In genomic region chr2:180256296-180257000, GRCm38 (mm10) we compare ENCODE assay signal across 7 mouse cellular contexts. TPM values are rescaled to one million over a fixed set of nuclear protein-coding genes. Genes with fewer than 3 reads are reported as not detected.
DNase-seq lines count a peak whose midpoint lies in the region; ATAC-seq and TF ChIP-seq lines count a peak whose summit lies in the region.

No protein-coding gene starts in this region.

- intact Hi-C loops in left cerebral cortex, postnatal 36 days (cut with DNase I): loop anchor here (10.0 kb wide), 2 partner anchors 182 to 282 kb away; partner anchors contain the start of genes Mtg2 and Taf4

- 23% methylated on average over 26 of the region's 26 CpGs for WGBS in embryonic facial prominence, embryonic 13.5 days
- 20% methylated on average over 26 of the region's 26 CpGs for WGBS in intestine, embryonic 15.5 days

- H3K4me2 ChIP-seq in embryonic facial prominence, embryonic 13.5 days: peak overlapping the region; percentile 83
- H3K4me2 ChIP-seq in intestine, embryonic 15.5 days (replicated peaks): peak overlapping the region; percentile 85
- H3K4me2 ChIP-seq in myocyte (ENCODE audit: low read depth): peak overlapping the region; percentile 87

- H3K79me2 ChIP-seq in myocyte (ENCODE audit: control insufficient read depth, insufficient read depth): peaks cover 16% of the 10 kb centered on the region

- H3K36me3 ChIP-seq in embryonic facial prominence, embryonic 13.5 days: peaks cover 34% of the 10 kb centered on the region
- H3K36me3 ChIP-seq in intestine, embryonic 15.5 days: peaks cover 16% of the 10 kb centered on the region
- peaks cover 6% of the 10 kb centered on the region for H3K36me3 ChIP-seq in myocyte (ENCODE audit: control insufficient read depth, insufficient read depth)

- no peaks in the 10 kb centered on the region for H3K9me3 ChIP-seq in embryonic facial prominence, embryonic 13.5 days
- no peaks in the 10 kb centered on the region for H3K9me3 ChIP-seq in intestine, embryonic 15.5 days

- H3ac ChIP-seq in myocyte (ENCODE audit: control insufficient read depth, insufficient read length): peak overlapping the region; percentile 48

- DNase-seq in retina, postnatal 7 days (ENCODE audit: low read depth, low spot score): peak; percentile 34
- DNase-seq in retina, embryonic 14.5 days (ENCODE audit: low spot score): no peak
- no peak for DNase-seq in left cerebral cortex, postnatal 36 days (ENCODE audit: low spot score in 2 of 2)
- DNase-seq in gastrocnemius, adult 8-10 months (ENCODE audit: low spot score in 2 of 2): no peak

- peaks cover 17% of the 10 kb centered on the region for H3K4me1 ChIP-seq in embryonic facial prominence, embryonic 13.5 days
- 0 out of 2 replicates have a peak, but pooled peaks cover 10% of the 10 kb centered on the region for H3K4me1 ChIP-seq in intestine, embryonic 15.5 days (replicated peaks)

- ATAC-seq in embryonic facial prominence, embryonic 13.5 days (ENCODE audit: insufficient number of reproducible peaks, insufficient read depth, low FRiP score, low TSS enrichment, low read depth): peak; percentile 49; the same call in 1 of the 2 replicates
- ATAC-seq in intestine, embryonic 15.5 days: peak; percentile 73

- peak overlapping the region; percentile 81 for H3K9ac ChIP-seq in embryonic facial prominence, embryonic 13.5 days
- H3K9ac ChIP-seq in intestine, embryonic 15.5 days: peak overlapping the region; percentile 61

- H3K4me3 ChIP-seq in embryonic facial prominence, embryonic 13.5 days: peak overlapping the region; percentile 93
- peak overlapping the region; percentile 84 for H3K4me3 ChIP-seq in intestine, embryonic 15.5 days (replicated peaks)
- H3K4me3 ChIP-seq in myocyte: peak overlapping the region; percentile 85

- TF ChIP-seq POLR2A in myocyte (IDR thresholded peaks at IDR 0.05; ENCODE audit: insufficient read length, low read depth): no peak

- peak overlapping the region; percentile 92 for H3K27ac ChIP-seq in embryonic facial prominence, embryonic 13.5 days
- H3K27ac ChIP-seq in intestine, embryonic 15.5 days: peak overlapping the region; percentile 95

- H3K27me3 ChIP-seq in embryonic facial prominence, embryonic 13.5 days: no peaks in the 10 kb centered on the region
- no peaks in the 10 kb centered on the region for H3K27me3 ChIP-seq in intestine, embryonic 15.5 days (replicated peaks)
- no peaks in the 10 kb centered on the region for H3K27me3 ChIP-seq in myocyte (ENCODE audit: control insufficient read depth, insufficient read depth, insufficient read length)

TF ChIP-seq in myocyte, 11 proteins besides CTCF, POLR2A, EP300 and RAD21:
- no peak for TF ChIP-seq TCF3 (IDR thresholded peaks at IDR 0.05; ENCODE audit: insufficient read length, low read depth)
- no peak for TF ChIP-seq TCF12 (IDR thresholded peaks at IDR 0.05; ENCODE audit: insufficient read depth, poor library complexity, severe bottlenecking)
- TF ChIP-seq MYOD1 (IDR thresholded peaks at IDR 0.05; ENCODE audit: control insufficient read depth in 1 of 3, insufficient read length in 2 of 3, low read depth in 2 of 3): no peak
- TF ChIP-seq MYOG (IDR thresholded peaks at IDR 0.05; ENCODE audit: control insufficient read depth in 1 of 3, insufficient read depth in 1 of 3, insufficient read length in 2 of 3, low read depth in 2 of 3): no peak
- TF ChIP-seq USF1 (IDR thresholded peaks at IDR 0.05; ENCODE audit: low read depth): no peak
- TF ChIP-seq SRF (IDR thresholded peaks at IDR 0.05; ENCODE audit: control insufficient read depth, insufficient read length, low read depth): no peak
- no peak for TF ChIP-seq POLR2AphosphoS2 (IDR thresholded peaks at IDR 0.05; ENCODE audit: insufficient read length, low read depth)
- TF ChIP-seq MAX (IDR thresholded peaks at IDR 0.05; ENCODE audit: low read depth): no peak
- no peak for TF ChIP-seq CEBPB (IDR thresholded peaks at IDR 0.05; ENCODE audit: insufficient read depth, poor library complexity, severe bottlenecking)
- no peak for TF ChIP-seq REST (IDR thresholded peaks at IDR 0.05; ENCODE audit: insufficient read depth, insufficient read length)
- TF ChIP-seq E2F4 (IDR thresholded peaks at IDR 0.05; ENCODE audit: insufficient read depth): no peak

RNA-seq across cellular contexts. Expression of gene Rps21, which starts 0.7 kb away (rescaled TPM):
- polyA plus RNA-seq in embryonic facial prominence, embryonic 13.5 days (2015; fragmentation: Nextera tagmentation; extraction: Ambion mirVana): 653 and 689 TPM in 2 replicates
- polyA plus RNA-seq in intestine, embryonic 15.5 days (2015; fragmentation: Nextera tagmentation; extraction: Ambion mirVana): 577 and 672 TPM in 2 replicates
- 3,913 TPM for polyA plus RNA-seq in myocyte (2012; fragmentation: generic; extraction: Trizol)
- total RNA-seq in left cerebral cortex, postnatal 36 days (2021): 100 to 1,000 TPM; 622 to 695 TPM
- 100 to 1,000 TPM; 348 to 580 (median 436) TPM for total RNA-seq in gastrocnemius, adult 8-10 months (2022)

RNA-seq across cellular contexts. Expression of gene Cables2, which starts 16.8 kb away (rescaled TPM):
- polyA plus RNA-seq in embryonic facial prominence, embryonic 13.5 days (2015; fragmentation: Nextera tagmentation; extraction: Ambion mirVana): 11.6 and 14.6 TPM in 2 replicates
- 11.4 and 12.7 TPM in 2 replicates for polyA plus RNA-seq in intestine, embryonic 15.5 days (2015; fragmentation: Nextera tagmentation; extraction: Ambion mirVana)
- polyA plus RNA-seq in myocyte (2012; fragmentation: generic; extraction: Trizol): 6.8 TPM
- total RNA-seq in left cerebral cortex, postnatal 36 days (2021): 10 to 100 TPM; 26.5 to 31.7 TPM
- total RNA-seq in gastrocnemius, adult 8-10 months (2022): 10 to 100 TPM in 1 of 4 experiments, 1 to 10 TPM in 3; 8.1 to 10.8 (median 9.0) TPM

RNA-seq across cellular contexts. Expression of gene Lama5, which starts 30.8 kb away (rescaled TPM):
- 19.0 and 25.2 TPM in 2 replicates for polyA plus RNA-seq in embryonic facial prominence, embryonic 13.5 days (2015; fragmentation: Nextera tagmentation; extraction: Ambion mirVana)
- 30.9 and 37.8 TPM in 2 replicates for polyA plus RNA-seq in intestine, embryonic 15.5 days (2015; fragmentation: Nextera tagmentation; extraction: Ambion mirVana)
- 80.8 TPM for polyA plus RNA-seq in myocyte (2012; fragmentation: generic; extraction: Trizol)
- total RNA-seq in left cerebral cortex, postnatal 36 days (2021): 1 to 10 TPM; 6.3 to 7.2 TPM
- total RNA-seq in gastrocnemius, adult 8-10 months (2022): 10 to 100 TPM; 10.8 to 16.5 (median 13.8) TPM

RNA-seq across cellular contexts. Expression of gene Rbbp8nl, which starts 33.2 kb away (rescaled TPM):
- 1.6 and 1.7 TPM in 2 replicates for polyA plus RNA-seq in embryonic facial prominence, embryonic 13.5 days (2015; fragmentation: Nextera tagmentation; extraction: Ambion mirVana)
- 2.8 and 3.8 TPM in 2 replicates for polyA plus RNA-seq in intestine, embryonic 15.5 days (2015; fragmentation: Nextera tagmentation; extraction: Ambion mirVana)
- polyA plus RNA-seq in myocyte (2012; fragmentation: generic; extraction: Trizol): not detected
- total RNA-seq in left cerebral cortex, postnatal 36 days (2021): not detected
- total RNA-seq in gastrocnemius, adult 8-10 months (2022): not detected
